Mouse (Mus musculus) urinary bladder, postnatal 0 days (tissue): ENCODE data around the gene Rtn2. TPM values are rescaled to one million over a fixed set of nuclear protein-coding genes. Genes with fewer than 3 reads are reported as not detected.

Experiments used
- polyA plus RNA-seq: library from polyadenylated mRNA; unstranded; fragments of >200 nt; fragmentation: Nextera tagmentation; extraction: Ambion mirVana; gene quantifications from 2 replicates; pipeline ENCODE4 v1.2.1, GENCODE M21; 2015

The Rtn2 gene
- polyA plus RNA-seq: 19.9 and 21.9 TPM in 2 replicates

DNA sequence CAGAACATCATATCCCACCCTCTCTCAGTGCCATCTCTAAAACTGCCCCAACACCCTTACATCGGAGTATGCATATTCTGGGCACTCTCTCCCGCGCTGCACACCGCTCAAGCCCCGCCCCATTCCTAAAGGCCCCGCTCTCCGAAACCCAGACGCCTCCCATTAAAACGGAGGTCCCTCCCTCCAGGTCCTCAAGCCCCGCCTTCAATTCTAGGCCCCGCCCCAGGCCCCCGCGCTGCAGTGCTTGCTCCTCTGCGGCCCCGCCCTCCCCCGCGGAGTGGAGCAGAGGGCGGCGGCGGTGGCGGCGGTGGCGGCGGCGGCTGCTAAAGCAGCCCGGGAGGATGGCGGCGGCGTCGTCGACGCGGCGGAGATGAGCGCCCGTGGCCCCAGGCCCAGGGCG is at the start of gene Rtn2:
Gene Rtn2 (plus strand): TSS at position 240 of the 400 bp plus-strand sequence.

DNA sequence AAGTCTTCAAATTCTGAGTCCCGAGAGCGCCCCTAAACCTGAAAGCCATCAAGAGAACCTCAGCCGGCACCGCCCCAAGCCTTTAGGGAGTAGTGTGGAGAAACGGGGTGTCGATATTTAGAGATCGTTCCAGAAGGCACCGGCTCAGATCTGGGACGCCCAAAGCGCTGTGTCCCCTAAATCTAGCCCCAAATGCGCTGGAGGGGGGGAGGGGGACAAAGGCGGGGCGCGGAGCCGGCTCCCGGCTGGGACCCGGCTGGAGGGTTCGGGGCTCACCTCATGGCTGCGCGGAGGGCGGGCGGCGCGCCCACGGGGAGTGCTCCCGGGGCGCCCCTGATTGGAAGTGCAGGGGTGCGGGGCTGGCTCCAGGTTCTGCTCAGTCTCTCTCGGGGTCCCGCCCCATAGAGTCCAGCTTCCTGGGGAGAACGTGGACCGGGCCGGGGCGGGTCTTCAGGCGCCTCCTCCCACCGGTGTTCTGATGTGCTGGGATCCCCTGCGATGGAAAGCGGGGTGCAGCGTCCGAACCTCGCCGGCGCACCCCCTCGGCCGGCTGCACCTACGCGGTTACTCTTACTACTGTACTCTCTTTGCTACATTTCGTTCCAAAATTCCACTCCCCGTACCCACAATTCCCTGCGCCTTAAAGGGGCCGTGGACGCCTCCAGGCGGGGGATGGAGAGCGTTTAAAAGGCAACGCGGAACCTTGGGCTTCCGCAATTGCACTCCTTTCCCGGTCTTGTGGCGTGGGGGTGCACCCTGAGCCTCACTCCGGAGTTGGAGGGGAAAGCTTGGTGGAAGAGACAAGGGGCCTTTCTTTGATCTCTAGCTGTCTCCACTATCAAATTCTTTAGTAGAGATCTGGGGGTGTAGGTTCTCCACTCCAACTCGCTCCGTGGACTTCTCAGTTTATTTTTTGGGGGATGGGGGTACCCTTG is 10.9 kb upstream of the Rtn2 start, which contains the start of gene Vasp:
Gene Vasp (minus strand): TSS at position 580 of the 935 bp plus-strand sequence.

DNA sequence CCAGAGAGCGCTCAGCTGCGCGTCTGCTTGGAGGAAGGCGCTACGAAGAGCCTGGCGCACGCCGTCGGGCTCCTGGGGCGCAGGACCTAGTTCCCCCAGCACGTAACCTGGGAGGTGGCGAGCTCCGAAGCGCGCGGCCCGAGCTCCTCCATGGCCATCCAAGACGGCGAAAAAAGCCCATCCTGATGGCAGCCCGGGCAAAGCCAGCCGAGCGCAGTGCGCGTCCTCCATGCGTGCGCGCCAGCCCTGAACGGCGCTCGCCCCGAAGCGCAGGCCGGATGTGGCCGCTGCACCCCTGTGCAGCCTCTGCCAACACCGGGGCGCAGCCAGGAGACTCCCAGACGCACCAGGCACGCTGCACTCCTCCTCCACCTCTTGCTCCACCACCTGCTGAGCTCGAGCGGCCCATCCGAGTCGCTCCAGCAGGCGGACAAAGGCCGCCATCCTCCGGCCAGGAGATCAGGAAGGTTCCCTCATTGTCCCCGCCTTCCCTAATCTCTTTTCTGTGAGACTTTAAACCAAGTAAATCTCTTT is 2.8 kb upstream of the Rtn2 start, which contains the start of gene Ppm1n:
Gene Ppm1n (minus strand): TSS at position 484 of the 534 bp plus-strand sequence.

DNA sequence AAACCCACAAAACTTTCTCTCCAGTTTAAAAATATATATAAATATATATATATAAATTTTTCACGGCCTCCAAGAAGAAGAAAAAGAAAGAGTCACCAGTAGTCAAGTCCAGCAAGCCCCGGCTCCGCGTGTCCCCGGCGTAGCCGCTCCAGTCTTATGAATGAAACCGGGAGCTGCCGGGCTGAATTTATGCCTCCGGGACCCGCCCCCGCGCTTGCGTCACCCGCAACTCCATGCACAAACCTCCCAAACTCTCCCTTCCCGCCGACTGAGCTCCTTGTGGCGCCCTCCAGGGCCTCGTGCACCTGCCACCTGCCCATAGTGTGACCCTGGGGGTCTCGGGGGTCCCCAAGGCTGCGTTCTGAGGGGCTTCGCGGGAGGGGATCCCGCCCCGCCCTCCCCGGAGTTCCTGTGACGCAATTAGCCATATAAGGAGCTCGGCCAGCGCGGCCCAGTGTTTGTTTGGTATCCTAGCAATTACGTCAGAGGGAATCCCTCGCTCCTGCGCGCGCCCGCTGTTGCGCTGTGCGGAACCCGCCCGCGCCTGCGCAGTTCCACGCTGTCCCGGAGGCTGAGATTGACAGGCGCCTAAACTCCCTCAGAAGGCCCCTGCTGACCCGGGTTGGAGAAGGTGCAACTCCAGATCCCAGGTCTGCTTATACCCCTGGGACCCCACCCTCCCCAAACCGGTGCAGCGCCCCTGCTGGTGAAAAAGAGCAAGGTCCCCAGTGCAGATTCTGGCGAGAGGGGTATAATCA is 27.6 kb downstream of the Rtn2 start, which contains the start of gene Fosb:
Gene Fosb (minus strand): TSS at position 168 of the 758 bp plus-strand sequence.

DNA sequence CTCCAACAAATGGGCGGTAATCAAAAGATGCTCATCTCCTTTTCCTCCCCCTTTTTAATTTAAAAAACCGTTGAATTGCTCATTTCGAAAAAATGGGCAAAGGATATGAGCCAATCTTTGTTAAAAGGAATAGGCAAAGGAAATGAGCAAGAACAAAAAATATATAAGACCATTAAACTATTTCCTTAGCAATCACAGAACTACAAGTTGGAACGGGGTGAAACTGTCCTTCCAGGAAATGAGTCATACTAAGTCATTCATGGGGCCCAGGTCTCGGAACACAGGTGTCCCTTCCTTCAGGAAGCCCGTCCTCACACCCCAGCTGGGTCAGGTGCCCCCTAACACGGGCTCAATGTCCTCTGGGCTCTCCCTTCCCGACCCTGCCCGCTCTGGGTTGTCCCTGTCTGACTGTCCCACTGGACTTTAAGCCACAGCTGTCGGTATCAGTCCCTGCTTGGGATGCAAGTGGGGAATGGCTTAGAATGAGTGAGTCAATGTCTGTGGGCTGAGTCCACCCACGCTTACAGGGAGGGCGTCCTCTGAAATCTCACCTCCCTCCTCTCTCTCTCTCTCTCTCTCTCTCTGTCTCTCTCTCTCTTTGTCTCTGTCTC is 61.9 kb downstream of the Rtn2 start, which contains the start of gene Ercc1:
Gene Ercc1 (plus strand): TSS at position 542 of the 611 bp plus-strand sequence.

Other genes with a start within 250 kb of the Rtn2 start
- not detected in 2 replicates for gene Rsph6a, start 227.9 kb upstream of the Rtn2 start, polyA plus RNA-seq
- gene Dmwd, start 206.4 kb upstream of the Rtn2 start, polyA plus RNA-seq: 7.3 and 9.4 TPM in 2 replicates
- 567 and 705 TPM in 2 replicates for gene Dmpk, start 198.8 kb upstream of the Rtn2 start, polyA plus RNA-seq
- gene Six5, start 188.0 kb upstream of the Rtn2 start, polyA plus RNA-seq: 28.4 and 30.6 TPM in 2 replicates
- 0.71 and 1.3 TPM in 2 replicates for gene Gm4969, start 164.3 kb upstream of the Rtn2 start, polyA plus RNA-seq
- gene Fbxo46, start 162.8 kb upstream of the Rtn2 start, polyA plus RNA-seq: 5.8 and 6.1 TPM in 2 replicates
- gene Qpctl, start 133.3 kb upstream of the Rtn2 start, polyA plus RNA-seq: 11.9 and 12.2 TPM in 2 replicates
- 189 and 191 TPM in 2 replicates for gene Snrpd2, start 132.9 kb upstream of the Rtn2 start, polyA plus RNA-seq
- 0.37 and 0.49 TPM in 2 replicates for gene Gipr, start 116.5 kb upstream of the Rtn2 start, polyA plus RNA-seq
- 26.0 and 26.1 TPM in 2 replicates for gene Eml2, start 106.2 kb upstream of the Rtn2 start, polyA plus RNA-seq
- 13.5 and 15.9 TPM in 2 replicates for gene Gpr4, start 70.1 kb upstream of the Rtn2 start, polyA plus RNA-seq
- gene Opa3, start 54.3 kb upstream of the Rtn2 start, polyA plus RNA-seq: 24.9 and 26.7 TPM in 2 replicates
- 110 and 122 TPM in 2 replicates for gene Vasp, start 10.8 kb upstream of the Rtn2 start, polyA plus RNA-seq
- 0.37 TPM in 1 of 2 replicates, not detected in the other for gene Ppm1n, start 2.6 kb upstream of the Rtn2 start, polyA plus RNA-seq
- gene Fosb, start 27.4 kb downstream of the Rtn2 start, polyA plus RNA-seq: 0.57 and 0.75 TPM in 2 replicates
- 48.3 and 53.8 TPM in 2 replicates for gene Ercc1, start 62.2 kb downstream of the Rtn2 start, polyA plus RNA-seq
- gene Cd3eap, start 76.9 kb downstream of the Rtn2 start, polyA plus RNA-seq: 13.3 and 13.8 TPM in 2 replicates
- gene Ppp1r13l, start 77.1 kb downstream of the Rtn2 start, polyA plus RNA-seq: 9.7 and 11.9 TPM in 2 replicates
- gene Ercc2, start 99.4 kb downstream of the Rtn2 start, polyA plus RNA-seq: 5.6 and 5.9 TPM in 2 replicates
- 4.7 and 5.9 TPM in 2 replicates for gene Klc3, start 121.5 kb downstream of the Rtn2 start, polyA plus RNA-seq
- gene Ckm, start 122.2 kb downstream of the Rtn2 start, polyA plus RNA-seq: 875 and 934 TPM in 2 replicates
- 3.7 and 4.3 TPM in 2 replicates for gene Mark4, start 176.2 kb downstream of the Rtn2 start, polyA plus RNA-seq
- 0.29 and 0.47 TPM in 2 replicates for gene Exoc3l2, start 180.7 kb downstream of the Rtn2 start, polyA plus RNA-seq
- 1.5 and 2.0 TPM in 2 replicates for gene Bloc1s3, start 225.7 kb downstream of the Rtn2 start, polyA plus RNA-seq
- 82.5 and 88.1 TPM in 2 replicates for gene Trappc6a, start 225.8 kb downstream of the Rtn2 start, polyA plus RNA-seq
- gene Nkpd1, start 235.2 kb downstream of the Rtn2 start, polyA plus RNA-seq: 0.27 and 0.49 TPM in 2 replicates